Mouse (Mus musculus): ENCODE measurements at regions not wholly inside any gene's neighbourhood (a gene's known extent, or its start where the extent isn't known, plus 50 kb on each side); places are given as distances from the start of the nearest gene placed in this dataset.

GRCm38 (mm10) chr12:35313191-35313925 is 221.5 kb downstream of the Ahr start:
- DNase-seq: peak; percentile 12

GRCm38 (mm10) chr12:35308537-35308936 is 226.3 kb downstream of the Ahr start:
- DNase-seq: no peak

- DNase-seq: no peak
Measured at GRCm38 (mm10) chr12:35303764-35304717, 230.8 kb downstream of the Ahr start.

GRCm38 (mm10) chr12:35303188-35303587 is 231.7 kb downstream of the Ahr start:
- DNase-seq: no peak

- no peak for DNase-seq
Measured at GRCm38 (mm10) chr12:35294668-35295067, 240.2 kb downstream of the Ahr start.

GRCm38 (mm10) chr12:35293566-35293965 is 241.3 kb downstream of the Ahr start:
- no peak for DNase-seq

- no peak for DNase-seq
Measured at GRCm38 (mm10) chr12:35291941-35292341, 242.9 kb downstream of the Ahr start.

- DNase-seq: no peak
Measured at GRCm38 (mm10) chr12:35287974-35288373, 241.0 kb downstream of the Snx13 start.

- no peak for DNase-seq
Measured at GRCm38 (mm10) chr12:35287570-35287969, 240.6 kb downstream of the Snx13 start.

- no peak for DNase-seq
Measured at GRCm38 (mm10) chr12:35286974-35287553, 240.1 kb downstream of the Snx13 start.

GRCm38 (mm10) chr12:35284345-35284744 is 237.4 kb downstream of the Snx13 start:
- DNase-seq: no peak

- no peak for DNase-seq
Measured at GRCm38 (mm10) chr12:35283925-35284324, 236.9 kb downstream of the Snx13 start.

GRCm38 (mm10) chr12:35283407-35283806 is 236.4 kb downstream of the Snx13 start:
- DNase-seq: no peak

GRCm38 (mm10) chr12:35269465-35269864 is 222.5 kb downstream of the Snx13 start:
- no peak for DNase-seq

- DNase-seq: no peak
Measured at GRCm38 (mm10) chr12:35268006-35268405, 221.0 kb downstream of the Snx13 start.

- no peak for DNase-seq
Measured at GRCm38 (mm10) chr12:35267023-35267654, 220.2 kb downstream of the Snx13 start.

- no peak for DNase-seq
Measured at GRCm38 (mm10) chr12:35259781-35260180, 212.8 kb downstream of the Snx13 start.

GRCm38 (mm10) chr12:35255723-35256401 is 208.9 kb downstream of the Snx13 start:
- no peak for DNase-seq

- DNase-seq: no peak
Measured at GRCm38 (mm10) chr12:35248476-35248875, 201.5 kb downstream of the Snx13 start.

GRCm38 (mm10) chr12:35246226-35247014 is 199.4 kb downstream of the Snx13 start:
- no peak for DNase-seq

- DNase-seq: peak; percentile 6
Measured at GRCm38 (mm10) chr12:35232322-35232673, 185.3 kb downstream of the Snx13 start.
